Mouse (Mus musculus) heart, embryonic 12.5 days (tissue): ENCODE measurements around the gene Eid2b. TPM values are rescaled to one million over a fixed set of nuclear protein-coding genes. Genes with fewer than 3 reads are reported as not detected.
A peak's percentile ranks its signal among the peaks of the same experiment; 100 is the strongest.

Experiments used
- ATAC-seq: fragments of 200-750 bp; cut with Nextera tagmentation; 2 replicates; pipeline ENCODE4 v1.8.0; 2017; ENCODE audit warnings: moderate TSS enrichment, moderate library complexity; ENCODE audit not compliant: insufficient number of reproducible peaks, low FRiP score
- H3K27ac ChIP-seq: fragments of 300-500 bp; sonication (generic); 2 replicates; pipeline ENCODE4 v1.5.1; 2016; ENCODE audit warnings: mild to moderate bottlenecking, moderate library complexity; ENCODE audit not compliant: poor library complexity, severe bottlenecking
- H3K27me3 ChIP-seq: fragments of 300-500 bp; sonication (generic); replicated peaks from 2 replicates; pipeline ENCODE4 v1.6.1; 2016; ENCODE audit warnings: mild to moderate bottlenecking, moderate library complexity
- H3K36me3 ChIP-seq: fragments of 300-500 bp; sonication (generic); 2 replicates; pipeline ENCODE4 v1.6.1; 2016; ENCODE audit warnings: mild to moderate bottlenecking, moderate library complexity
- H3K4me1 ChIP-seq: fragments of 300-500 bp; sonication (generic); replicated peaks from 2 replicates; pipeline ENCODE4 v1.6.1; 2016; ENCODE audit warnings: mild to moderate bottlenecking
- H3K4me2 ChIP-seq: fragments of 300-500 bp; sonication (generic); 2 replicates; pipeline ENCODE4 v1.6.1; 2016; ENCODE audit warnings: mild to moderate bottlenecking, moderate library complexity
- H3K4me3 ChIP-seq: fragments of 300-500 bp; sonication (generic); 2 replicates; pipeline ENCODE4 v1.5.1; 2016; ENCODE audit warnings: mild to moderate bottlenecking
- H3K9ac ChIP-seq: fragments of 300-500 bp; sonication (generic); 2 replicates; pipeline ENCODE4 v1.6.1; 2016; ENCODE audit warnings: mild to moderate bottlenecking, moderate library complexity
- H3K9me3 ChIP-seq: fragments of 300-500 bp; sonication (generic); replicated peaks from 2 replicates; pipeline ENCODE4 v1.6.1; 2016; ENCODE audit warnings: mild to moderate bottlenecking, moderate library complexity
- WGBS: fragments of 180-500 bp; shearing (Covaris S2); methylation state at CpG from one replicate; pipeline ENCODE4 v1.1.7; 2016; 5-methylcytosine and 5-hydroxymethylcytosine counted together
- polyA plus RNA-seq: library from polyadenylated mRNA; unstranded; fragments of >200 nt; fragmentation: Nextera tagmentation; extraction: Ambion mirVana; gene quantifications from 2 replicates; pipeline ENCODE4 v1.2.1, GENCODE M21; 2016

Eid2b gene
- polyA plus RNA-seq, 1 experiment from 2014 or later, result 8.2 TPM

DNA sequence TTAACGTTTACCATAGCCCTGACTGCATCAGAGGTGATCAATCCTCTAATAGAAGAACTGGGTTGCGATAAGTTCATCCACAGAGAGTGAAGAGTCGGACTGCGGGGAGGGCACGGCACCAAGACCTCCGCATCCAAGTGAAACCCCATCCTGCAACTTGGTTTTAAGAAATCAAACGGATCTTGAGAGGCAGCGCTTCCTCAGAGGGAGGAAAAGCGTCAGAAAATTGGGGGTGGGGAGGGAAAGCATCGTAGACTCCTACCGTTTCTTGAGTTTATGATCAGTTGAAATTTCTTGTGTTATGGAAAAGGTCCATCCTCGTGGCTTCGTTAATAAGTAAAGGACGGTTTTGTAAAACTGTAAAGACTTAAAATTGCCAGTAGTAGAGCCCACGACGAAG is 9.0 kb upstream of the Eid2b start:
- Histone ChIP-seq H3K4me3 (peak overlapping the region; percentile 82), H3K27me3 (no peaks in the 10 kb centered on the region), H3K27ac (peak overlapping the region; percentile 77; the same call in 1 of the 2 replicates), H3K9me3 (no peaks in the 10 kb centered on the region; the same call in 1 of the 2 replicates), H3K4me2 (peak overlapping the region; percentile 75), H3K36me3 (peaks cover 23% of the 10 kb centered on the region), H3K4me1 (peaks cover 5% of the 10 kb centered on the region), H3K9ac (peak overlapping the region; percentile 91)
- 29% methylated on average over 16 of the region's 16 CpGs for WGBS
- no peak for ATAC-seq

DNA sequence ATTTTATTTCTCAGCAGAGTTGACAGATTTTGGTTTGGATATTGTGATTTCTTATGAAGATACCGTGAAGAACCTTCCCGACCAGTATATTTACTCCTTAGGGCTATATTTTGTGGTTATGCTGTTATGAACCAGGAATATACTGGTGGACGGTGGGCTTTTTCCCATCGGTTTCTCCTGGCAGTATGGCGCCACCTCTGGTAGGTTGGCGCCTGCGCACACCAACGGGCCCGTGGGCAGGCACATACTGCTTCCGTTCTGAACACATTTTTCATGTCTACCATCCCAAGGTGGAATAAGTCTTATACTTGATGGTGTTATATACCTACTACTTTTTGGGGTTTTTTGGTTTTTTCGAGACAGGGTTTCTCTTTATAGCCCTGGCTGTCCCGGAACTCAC is 8.2 kb upstream of the Eid2b start:
- no peak for ATAC-seq
- Histone ChIP-seq H3K4me1 (peaks cover 5% of the 10 kb centered on the region), H3K27me3 (no peaks in the 10 kb centered on the region), H3K9me3 (no peaks in the 10 kb centered on the region; the same call in 1 of the 2 replicates), H3K36me3 (peaks cover 23% of the 10 kb centered on the region), H3K27ac (no peak overlapping the region), H3K9ac (no peak overlapping the region), H3K4me2 (no peak overlapping the region), H3K4me3 (no peak overlapping the region)
- WGBS, result 91% methylated on average over 12 of the region's 12 CpGs

DNA sequence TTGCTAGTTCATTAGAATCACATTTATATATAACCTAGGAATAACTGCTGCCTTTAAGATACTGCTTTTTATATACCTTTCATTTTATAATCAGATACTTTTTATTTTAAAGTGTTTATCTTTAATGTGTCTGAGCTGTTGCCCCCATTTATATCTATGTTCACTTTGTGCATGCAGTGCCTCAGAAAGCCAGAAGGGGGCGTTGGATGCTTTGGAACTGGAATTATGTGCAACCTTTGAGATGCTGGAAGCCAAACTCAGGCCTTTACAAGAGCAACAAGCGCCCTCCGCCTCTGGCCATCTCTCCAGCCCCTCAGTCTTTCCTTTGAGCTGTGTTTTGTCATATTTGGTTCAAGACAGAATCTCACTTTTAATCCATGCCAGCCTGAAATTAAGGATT is 5.8 kb upstream of the Eid2b start:
- peaks cover 5% of the 10 kb centered on the region for H3K4me1 ChIP-seq
- H3K4me3 ChIP-seq, result no peak overlapping the region
- WGBS, result 67% methylated on average over 3 of the region's 3 CpGs
- H3K27me3 ChIP-seq, result no peaks in the 10 kb centered on the region
- H3K4me2 ChIP-seq, result no peak overlapping the region
- H3K9ac ChIP-seq, result no peak overlapping the region
- H3K36me3 ChIP-seq, result peaks cover 23% of the 10 kb centered on the region
- H3K9me3 ChIP-seq, result no peaks in the 10 kb centered on the region; the same call in 1 of the 2 replicates
- H3K27ac ChIP-seq, result no peak overlapping the region
- ATAC-seq, result no peak

DNA sequence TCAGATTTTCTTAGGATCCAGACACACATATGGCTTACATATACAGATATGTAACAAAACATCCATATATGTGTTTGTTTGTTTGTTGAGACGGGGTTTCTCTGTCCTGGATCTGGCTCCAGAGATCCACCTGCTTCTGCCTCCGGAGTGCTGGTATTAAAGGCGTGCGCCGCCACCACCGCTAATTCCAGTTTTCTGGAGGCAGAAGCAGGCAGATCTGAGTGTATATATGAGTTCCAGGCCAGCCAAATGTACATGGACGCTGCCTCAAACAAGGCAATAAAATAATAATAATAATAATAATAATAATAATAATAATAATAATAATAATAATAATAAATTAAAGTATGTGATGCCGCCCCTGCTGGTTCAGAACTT is 313 bp upstream of the Eid2b start:
- Histone ChIP-seq H3K27me3 (no peaks in the 10 kb centered on the region), H3K27ac (no peak overlapping the region), H3K36me3 (peaks cover 5% of the 10 kb centered on the region; the same call in 1 of the 2 replicates), H3K4me3 (no peak overlapping the region), H3K9ac (no peak overlapping the region), H3K4me1 (peaks cover 7% of the 10 kb centered on the region; the same call in 1 of the 2 replicates), H3K4me2 (no peak overlapping the region), H3K9me3 (no peaks in the 10 kb centered on the region)
- ATAC-seq, result no peak
- WGBS, result 58% methylated on average over 8 of the region's 8 CpGs

DNA sequence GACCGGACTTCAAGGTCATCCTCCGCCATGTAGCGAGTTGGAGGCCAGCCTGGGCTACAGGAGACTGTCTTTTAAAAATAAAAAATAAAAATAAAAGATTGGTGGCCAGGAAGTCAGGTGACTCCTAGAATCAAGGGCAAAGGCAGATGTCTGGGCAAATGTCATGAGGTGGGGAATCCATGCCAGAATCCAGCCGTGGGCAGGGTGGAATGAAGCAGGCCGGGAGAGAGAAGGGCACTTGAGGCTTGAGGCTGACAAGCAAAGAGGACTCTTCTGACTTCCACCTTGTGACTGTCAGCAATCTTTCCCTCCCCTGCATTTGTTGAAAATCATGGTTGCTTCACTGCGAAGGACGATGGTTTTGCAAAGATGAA is 727 bp downstream of the Eid2b start:
- Histone ChIP-seq H3K27ac (no peak overlapping the region), H3K36me3 (no peaks in the 10 kb centered on the region), H3K4me2 (peak overlapping the region; percentile 74), H3K4me3 (peak overlapping the region; percentile 73), H3K9ac (peak overlapping the region; percentile 94), H3K4me1 (peaks cover 7% of the 10 kb centered on the region; the same call in 1 of the 2 replicates), H3K27me3 (no peaks in the 10 kb centered on the region), H3K9me3 (no peaks in the 10 kb centered on the region)
- WGBS, result 84% methylated on average over 7 of the region's 7 CpGs
- ATAC-seq, result no peak

DNA sequence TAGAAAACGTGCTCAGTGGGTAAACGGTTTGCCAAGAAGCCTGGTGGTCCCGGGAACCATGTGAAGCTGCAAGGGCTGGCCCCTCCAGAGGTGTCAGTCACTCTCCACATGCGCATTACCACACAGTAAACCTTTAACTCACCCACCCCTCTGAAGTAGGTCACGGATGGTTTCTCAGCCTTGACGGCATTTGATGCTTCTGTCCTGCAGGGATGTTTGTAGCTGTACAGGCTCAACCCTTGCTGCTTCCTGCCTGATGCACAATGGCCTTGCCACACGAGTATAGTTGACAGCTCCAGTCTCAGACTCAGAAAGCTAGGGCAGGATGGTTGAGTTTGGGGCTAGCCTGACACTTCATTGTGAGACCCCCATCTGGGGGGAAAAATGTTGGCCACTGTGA is 3.1 kb downstream of the Eid2b start:
- H3K36me3 ChIP-seq, result no peaks in the 10 kb centered on the region
- 76% methylated on average over 7 of the region's 7 CpGs for WGBS
- no peak for ATAC-seq

DNA sequence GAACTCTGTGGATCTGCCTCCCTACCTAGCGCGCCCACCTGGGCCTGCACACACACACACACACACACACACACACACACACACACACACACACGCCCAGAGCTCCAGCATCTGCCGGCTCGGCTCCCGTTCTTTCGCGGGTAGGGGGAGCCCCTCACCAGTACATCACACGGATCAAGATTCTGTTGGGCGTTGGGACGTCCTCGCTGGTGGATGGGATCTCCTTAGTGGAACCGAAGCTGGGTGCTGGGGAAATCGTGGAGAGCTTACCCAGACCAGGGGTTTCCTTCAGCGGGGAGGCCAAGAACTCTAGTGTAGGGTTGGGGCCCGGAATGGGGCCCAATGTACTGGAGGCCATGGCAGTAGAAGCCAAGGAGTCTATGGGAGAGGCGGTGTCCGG is 12.6 kb downstream of the Eid2b start:
- no peak for ATAC-seq
- peaks cover 83% of the 10 kb centered on the region for H3K27me3 ChIP-seq
- H3K4me2 ChIP-seq, result peak overlapping the region; percentile 65
- no peaks in the 10 kb centered on the region for H3K36me3 ChIP-seq
- H3K27ac ChIP-seq, result no peak overlapping the region
- WGBS, result under 1% methylated on average over 18 of the region's 18 CpGs
- H3K9me3 ChIP-seq, result 0 out of 2 replicates have a peak, but pooled peaks cover 5% of the 10 kb centered on the region
- peaks cover 17% of the 10 kb centered on the region for H3K4me1 ChIP-seq
- peak overlapping the region; percentile 35 for H3K4me3 ChIP-seq
- peak overlapping the region; percentile 10; the same call in 1 of the 2 replicates for H3K9ac ChIP-seq

More for the DNA sequence above, 3.1 kb downstream of the Eid2b start:
- Histone ChIP-seq H3K4me2 (no peak overlapping the region), H3K9me3 (no peaks in the 10 kb centered on the region), H3K27me3 (no peaks in the 10 kb centered on the region), H3K4me1 (peaks cover 7% of the 10 kb centered on the region; the same call in 1 of the 2 replicates), H3K4me3 (no peak overlapping the region), H3K27ac (no peak overlapping the region), H3K9ac (no peak overlapping the region)

DNA sequence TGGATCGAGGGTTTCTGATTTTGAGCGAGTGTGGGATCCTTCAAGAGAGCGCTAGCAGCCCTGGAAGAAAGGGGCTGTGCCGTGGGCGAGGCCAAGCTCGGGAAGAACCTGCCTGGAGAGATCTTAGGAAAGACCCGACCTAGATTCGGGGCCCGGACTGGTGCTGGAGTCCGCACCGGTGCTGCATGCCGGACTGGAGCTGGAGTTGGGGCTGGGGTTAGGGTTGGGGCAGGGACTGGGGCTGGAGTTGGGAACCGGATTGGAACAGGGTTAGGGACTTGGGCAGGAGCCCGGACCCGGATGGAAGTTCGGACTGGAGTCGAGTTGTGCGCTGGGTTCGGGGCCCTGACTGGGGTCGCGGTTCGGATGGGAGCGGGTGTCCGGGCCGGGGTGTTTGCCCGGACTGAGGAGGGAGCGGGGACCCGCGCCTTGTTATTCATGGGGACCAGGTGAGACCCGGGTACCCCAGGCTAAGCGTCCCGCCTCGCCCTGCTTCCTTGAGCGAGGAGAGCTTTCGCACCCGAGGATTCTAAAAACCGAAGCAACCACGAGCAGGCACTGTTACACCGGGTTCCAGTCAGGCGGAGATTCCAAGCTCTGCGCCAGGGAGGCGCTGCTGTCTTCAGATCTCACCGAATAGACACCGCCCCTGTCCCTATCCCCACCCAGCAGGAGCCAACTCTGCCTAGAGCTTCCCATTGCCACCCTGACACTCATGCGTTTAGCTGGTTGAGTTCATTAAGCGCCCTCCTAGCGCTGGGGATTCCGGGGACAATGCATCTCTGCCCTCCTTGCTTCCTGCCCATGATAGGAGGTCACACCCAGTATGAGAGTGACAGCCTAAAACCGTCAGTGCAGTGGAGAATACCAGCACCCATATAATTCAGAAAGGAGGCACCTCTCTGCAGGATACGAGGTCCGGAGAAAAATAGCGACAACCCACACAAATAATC is 13.4 kb downstream of the Eid2b start, which contains the start of gene Selenov:
Gene Selenov, minus strand, starts transcription at position 549 of the 953 bp plus-strand sequence.
- no peaks in the 10 kb centered on the region for H3K36me3 ChIP-seq
- no peak within 1 kb of the TSS for H3K27ac ChIP-seq
- peak within 1 kb of the TSS; percentile 10 for H3K9ac ChIP-seq
- H3K4me2 ChIP-seq, result peak within 1 kb of the TSS; percentile 65
- under 1% methylated on average over 52 of the region's 52 CpGs for WGBS
- peaks cover 91% of the 10 kb centered on the region for H3K27me3 ChIP-seq
- H3K9me3 ChIP-seq, result 0 out of 2 replicates have a peak, but pooled peaks cover 5% of the 10 kb centered on the region
- no peak for ATAC-seq
- peak within 1 kb of the TSS; percentile 35 for H3K4me3 ChIP-seq
- peaks cover 17% of the 10 kb centered on the region for H3K4me1 ChIP-seq

DNA sequence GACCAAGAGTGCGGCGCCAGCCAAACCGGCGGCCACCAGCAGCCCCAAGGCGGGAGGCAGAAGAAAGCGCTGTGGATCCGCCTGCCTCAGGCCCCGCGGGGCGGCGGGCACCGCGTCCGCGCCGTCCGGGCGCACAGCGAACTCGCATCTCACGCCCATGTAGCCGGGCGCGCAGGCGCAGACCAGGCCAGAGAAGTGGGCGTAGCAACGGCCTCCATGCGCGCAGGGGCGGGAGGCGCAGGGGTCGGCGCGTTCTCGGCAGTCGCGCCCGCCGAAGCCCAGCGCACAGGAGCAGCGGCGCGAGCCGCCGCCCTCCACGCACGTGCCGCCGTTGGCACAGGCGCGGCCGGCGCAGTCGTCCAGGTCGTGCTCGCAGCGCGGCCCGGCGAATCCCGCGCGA is 16.9 kb downstream of the Eid2b start:
- no peak overlapping the region for H3K27ac ChIP-seq
- WGBS, result 19% methylated on average over 63 of the region's 63 CpGs
- H3K9me3 ChIP-seq, result no peaks in the 10 kb centered on the region
- peak overlapping the region; percentile 79 for H3K4me2 ChIP-seq
- peak overlapping the region; percentile 59 for H3K4me3 ChIP-seq
- H3K36me3 ChIP-seq, result no peaks in the 10 kb centered on the region
- no peak for ATAC-seq
- peak overlapping the region; percentile 68 for H3K9ac ChIP-seq
- peaks cover 98% of the 10 kb centered on the region for H3K27me3 ChIP-seq
- H3K4me1 ChIP-seq, result peaks cover 20% of the 10 kb centered on the region

DNA sequence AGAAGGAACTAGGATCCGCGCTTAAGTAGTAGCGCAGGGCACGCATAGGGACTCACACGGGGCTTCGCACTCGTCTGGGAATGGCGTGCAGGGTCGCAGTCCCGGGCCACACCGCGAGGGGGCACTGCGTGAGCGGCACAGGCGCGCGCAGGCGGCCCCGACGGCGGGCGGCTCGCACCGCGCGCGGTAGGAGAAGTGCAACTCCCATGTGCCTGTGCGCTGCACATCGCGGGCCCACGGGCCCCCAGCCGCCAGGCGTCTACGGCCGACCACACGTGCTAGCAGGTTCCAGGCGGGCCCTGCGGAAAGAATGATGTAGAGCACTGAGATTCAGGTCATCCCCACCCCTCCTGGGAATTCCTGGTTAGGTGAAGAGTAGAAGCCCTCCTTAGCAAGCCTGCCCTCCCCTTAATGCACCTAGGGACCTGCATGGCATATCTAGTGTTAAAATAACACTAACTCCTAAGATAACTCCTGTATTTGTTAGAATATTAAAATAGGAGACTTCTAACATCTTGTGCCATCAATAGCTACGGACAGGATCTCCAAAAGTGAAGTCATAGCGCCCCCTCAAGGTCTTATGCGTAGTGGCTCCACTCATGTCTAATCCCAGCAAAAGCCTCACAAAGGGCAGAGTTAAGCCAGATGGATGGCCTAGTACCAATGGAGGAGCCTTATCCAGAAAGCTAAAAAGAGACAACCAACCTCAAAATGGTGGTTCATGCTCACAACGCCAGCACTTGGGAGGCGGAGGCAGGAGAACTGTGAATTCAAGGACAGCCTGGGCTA is 21.5 kb downstream of the Eid2b start:
- ATAC-seq, result no peak
- Histone ChIP-seq H3K4me3 (no peak overlapping the region), H3K9me3 (no peaks in the 10 kb centered on the region), H3K4me1 (peaks cover 19% of the 10 kb centered on the region; the same call in 1 of the 2 replicates), H3K27ac (no peak overlapping the region), H3K36me3 (no peaks in the 10 kb centered on the region), H3K27me3 (peaks cover 94% of the 10 kb centered on the region), H3K4me2 (peak overlapping the region; percentile 26; the same call in 1 of the 2 replicates), H3K9ac (no peak overlapping the region)
- WGBS, result 30% methylated on average over 43 of the region's 43 CpGs
